Mouse (Mus musculus): ENCODE measurements around the gene Ndufb10. TPM values are rescaled to one million over a fixed set of nuclear protein-coding genes. Genes with fewer than 3 reads are reported as not detected.

Ndufb10 gene
- polyA plus RNA-seq, 1 experiment from 2014 or later = 362 TPM

GRCm38 (mm10) chr17:24672141-24672540, 52.1 kb downstream of the Ndufb10 start:
- DNase-seq (ENCODE audit: low read depth, low spot score) (no peak), ATAC-seq (no peak)
- POLR2A ChIA-PET = no interaction called here
- TF ChIP-seq CTCF (IDR thresholded peaks at IDR 0.05) = no peak
- CTCF ChIA-PET = interaction anchor here (1.1 to 1.3 kb wide), 2 partner anchors 34 to 40 kb away, joined by 4 read pairs; partner anchors contain the start of genes Nthl1, Tbl3 and Tsc2
- H3K27me3 ChIP-seq = no peaks in the 10 kb centered on the region
- in situ Hi-C loops (cut with MboI; ENCODE audit: low pct_unique_long_range_greater_than_20kb) = no loop called here

Other genes with a start within 250 kb of the Ndufb10 start
- 23.1 TPM for gene Mlst8, start 245.4 kb downstream of the Ndufb10 start, polyA plus RNA-seq (2021)
- 1.0 TPM for gene Caskin1, start 235.9 kb downstream of the Ndufb10 start, polyA plus RNA-seq (2021)
- 154 TPM for gene Traf7, start 196.5 kb downstream of the Ndufb10 start, polyA plus RNA-seq (2021)
- gene Rab26, start 190.3 kb downstream of the Ndufb10 start, polyA plus RNA-seq (2021) = 0.40 TPM
- 41.0 TPM for gene Pkd1, start 174.6 kb downstream of the Ndufb10 start, polyA plus RNA-seq (2021)
- 93.5 TPM for gene Tsc2, start 91.8 kb downstream of the Ndufb10 start, polyA plus RNA-seq (2021)
- gene Nthl1, start 91.8 kb downstream of the Ndufb10 start, polyA plus RNA-seq (2021) = 33.4 TPM
- 32.3 TPM for gene Slc9a3r2, start 74.2 kb downstream of the Ndufb10 start, polyA plus RNA-seq (2021)
- gene Npw, start 66.0 kb downstream of the Ndufb10 start, polyA plus RNA-seq (2021) = not detected
- 48.0 TPM for gene Zfp598, start 54.8 kb downstream of the Ndufb10 start, polyA plus RNA-seq (2021)
- gene Syngr3, start 34.5 kb downstream of the Ndufb10 start, polyA plus RNA-seq (2021) = 2.7 TPM
- 47.6 TPM for gene Gfer, start 28.3 kb downstream of the Ndufb10 start, polyA plus RNA-seq (2021)
- gene Noxo1, start 28.2 kb downstream of the Ndufb10 start, polyA plus RNA-seq (2021) = 2.4 TPM
- gene Tbl3, start 16.8 kb downstream of the Ndufb10 start, polyA plus RNA-seq (2021) = 66.1 TPM
- gene Rnf151, start 6.4 kb downstream of the Ndufb10 start, polyA plus RNA-seq (2021) = 0.08 TPM
- gene Rps2, start 6.4 kb downstream of the Ndufb10 start, polyA plus RNA-seq (2021) = 1,141 TPM
- 0.15 TPM for gene Rpl3l, start 3.3 kb upstream of the Ndufb10 start, polyA plus RNA-seq (2021)
- gene Msrb1, start 12.2 kb upstream of the Ndufb10 start, polyA plus RNA-seq (2021) = 100 TPM
- gene Hs3st6, start 28.5 kb upstream of the Ndufb10 start, polyA plus RNA-seq (2021) = 2.9 TPM
- gene Meiob, start 79.8 kb upstream of the Ndufb10 start, polyA plus RNA-seq (2021) = 0.09 TPM
- 116 TPM for gene Hagh, start 115.7 kb upstream of the Ndufb10 start, polyA plus RNA-seq (2021)
- 41.2 TPM for gene Fahd1, start 125.9 kb upstream of the Ndufb10 start, polyA plus RNA-seq (2021)
- gene Igfals, start 141.5 kb upstream of the Ndufb10 start, polyA plus RNA-seq (2021) = 0.12 TPM
- gene Nubp2, start 161.9 kb upstream of the Ndufb10 start, polyA plus RNA-seq (2021) = 49.8 TPM
- gene Spsb3, start 162.2 kb upstream of the Ndufb10 start, polyA plus RNA-seq (2021) = 32.4 TPM
- 21.4 TPM for gene Eme2, start 170.6 kb upstream of the Ndufb10 start, polyA plus RNA-seq (2021)
- 115 TPM for gene Mrps34, start 170.6 kb upstream of the Ndufb10 start, polyA plus RNA-seq (2021)
- gene Nme3, start 172.0 kb upstream of the Ndufb10 start, polyA plus RNA-seq (2021) = 39.8 TPM
- gene Mapk8ip3, start 212.5 kb upstream of the Ndufb10 start, polyA plus RNA-seq (2021) = 66.3 TPM
- gene Jpt2, start 236.2 kb upstream of the Ndufb10 start, polyA plus RNA-seq (2021) = 50.2 TPM